Mouse (Mus musculus) midbrain, embryonic 13.5 days (tissue): Measurements from ENCODE around the gene Pa2g4. TPM values are rescaled to one million over a fixed set of nuclear protein-coding genes. Genes with fewer than 3 reads are reported as not detected.
A peak's percentile ranks its signal among the peaks of the same experiment; 100 is the strongest.

Source experiments
- ATAC-seq: fragments of 200-750 bp; cut with Nextera tagmentation; 2 replicates; pipeline ENCODE4 v1.8.0; 2017; ENCODE audit warnings: mild to moderate bottlenecking, moderate TSS enrichment, moderate library complexity
- H3K27ac ChIP-seq: fragments of 300-500 bp; sonication (generic); 2 replicates; pipeline ENCODE4 v1.5.1; 2015; ENCODE audit warnings: inconsistent platforms, mild to moderate bottlenecking, moderate library complexity
- H3K27me3 ChIP-seq: fragments of 300-500 bp; sonication (generic); 2 replicates; pipeline ENCODE4 v1.6.1; 2015; ENCODE audit warnings: mild to moderate bottlenecking, inconsistent platforms
- H3K36me3 ChIP-seq: fragments of 300-500 bp; sonication (generic); 2 replicates; pipeline ENCODE4 v1.6.1; 2015; ENCODE audit warnings: mild to moderate bottlenecking, inconsistent platforms
- H3K4me1 ChIP-seq: fragments of 300-500 bp; sonication (generic); replicated peaks from 2 replicates; pipeline ENCODE4 v1.6.1; 2015; ENCODE audit warnings: inconsistent platforms
- H3K4me2 ChIP-seq: fragments of 300-500 bp; sonication (generic); replicated peaks from 2 replicates; pipeline ENCODE4 v1.6.1; 2015; ENCODE audit warnings: moderate library complexity, mild to moderate bottlenecking, inconsistent platforms
- H3K4me3 ChIP-seq: fragments of 300-500 bp; sonication (generic); replicated peaks from 2 replicates; pipeline ENCODE4 v1.5.1; 2015; ENCODE audit warnings: mild to moderate bottlenecking, inconsistent platforms
- H3K9ac ChIP-seq: fragments of 300-500 bp; sonication (generic); replicated peaks from 2 replicates; pipeline ENCODE4 v1.6.1; 2015; ENCODE audit warnings: mild to moderate bottlenecking, inconsistent platforms
- H3K9me3 ChIP-seq: fragments of 300-500 bp; sonication (generic); 2 replicates; pipeline ENCODE4 v1.6.1; 2016; ENCODE audit warnings: mild to moderate bottlenecking, inconsistent platforms
- WGBS: fragments of 180-500 bp; shearing (Covaris S2); methylation state at CpG from one replicate; pipeline ENCODE4 v1.1.7; 2015; 5-methylcytosine and 5-hydroxymethylcytosine counted together
- polyA plus RNA-seq: library from polyadenylated mRNA; unstranded; fragments of >200 nt; fragmentation: Nextera tagmentation; extraction: Ambion mirVana; gene quantifications from 2 replicates; pipeline ENCODE4 v1.2.1, GENCODE M21; 2015

Pa2g4 gene
- polyA plus RNA-seq, 1 experiment from 2014 or later: 139 TPM

DNA sequence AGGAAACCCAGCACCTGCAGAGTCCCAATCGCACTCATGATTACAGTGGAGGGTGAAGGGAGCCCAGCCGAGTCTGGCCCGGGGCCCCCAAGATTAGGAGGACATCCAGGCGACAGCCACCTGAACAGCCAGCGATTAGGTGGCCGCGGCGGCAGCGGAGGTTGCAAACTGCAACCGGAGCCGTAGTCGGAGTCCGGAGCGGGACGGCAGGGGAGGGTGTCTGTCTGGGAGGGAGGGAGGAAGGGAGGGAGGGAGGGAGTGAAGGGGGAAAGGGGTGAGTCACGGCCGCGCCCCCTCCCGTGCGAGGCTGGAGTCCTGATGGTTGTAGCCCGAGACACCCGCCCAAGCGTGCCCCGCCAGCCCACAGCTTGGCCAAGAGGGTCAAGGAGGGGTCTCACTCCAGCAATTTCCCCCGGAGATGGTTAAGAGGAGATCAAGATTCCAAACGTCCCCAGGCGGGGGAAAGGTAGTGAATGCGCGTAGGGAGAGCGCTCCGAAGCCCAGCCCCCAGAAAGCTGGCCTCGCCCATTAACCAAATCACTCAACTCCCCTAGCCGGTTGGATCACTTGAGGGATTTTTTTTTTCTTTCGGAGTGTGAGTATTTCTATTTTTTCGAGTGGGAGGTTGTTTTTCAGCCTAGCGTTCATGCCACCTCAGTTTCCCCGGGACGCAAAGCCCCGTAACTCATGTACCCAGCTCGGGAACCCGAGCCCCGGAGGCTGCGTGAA is 23.8 kb upstream of the Pa2g4 start, which contains the start of gene Erbb3:
Gene Erbb3, minus strand, starts transcription at position 189 of the 729 bp plus-strand sequence.
- Histone ChIP-seq H3K4me3 (peak within 1 kb of the TSS; percentile 62), H3K4me2 (peak within 1 kb of the TSS; percentile 93), H3K9ac (peak within 1 kb of the TSS; percentile 62), H3K4me1 (peaks cover 18% of the 10 kb centered on the region), H3K27me3 (peaks cover 62% of the 10 kb centered on the region), H3K27ac (no peak within 1 kb of the TSS), H3K9me3 (no peaks in the 10 kb centered on the region), H3K36me3 (no peaks in the 10 kb centered on the region)
- under 1% methylated on average over 43 of the region's 43 CpGs for WGBS
- ATAC-seq: peak; percentile 43

GRCm38 (mm10) chr10:128588775-128589463 is 23.1 kb upstream of the Pa2g4 start:
- Histone ChIP-seq H3K36me3 (no peaks in the 10 kb centered on the region), H3K4me3 (peak overlapping the region; percentile 62), H3K4me1 (peaks cover 18% of the 10 kb centered on the region), H3K4me2 (peak overlapping the region; percentile 93), H3K9ac (peak overlapping the region; percentile 62; the same call in 1 of the 2 replicates), H3K9me3 (no peaks in the 10 kb centered on the region), H3K27me3 (peaks cover 69% of the 10 kb centered on the region), H3K27ac (no peak overlapping the region)
- WGBS: 2% methylated on average over 23 of the region's 23 CpGs
- peak; percentile 59; the same call in 1 of the 2 replicates for ATAC-seq

DNA sequence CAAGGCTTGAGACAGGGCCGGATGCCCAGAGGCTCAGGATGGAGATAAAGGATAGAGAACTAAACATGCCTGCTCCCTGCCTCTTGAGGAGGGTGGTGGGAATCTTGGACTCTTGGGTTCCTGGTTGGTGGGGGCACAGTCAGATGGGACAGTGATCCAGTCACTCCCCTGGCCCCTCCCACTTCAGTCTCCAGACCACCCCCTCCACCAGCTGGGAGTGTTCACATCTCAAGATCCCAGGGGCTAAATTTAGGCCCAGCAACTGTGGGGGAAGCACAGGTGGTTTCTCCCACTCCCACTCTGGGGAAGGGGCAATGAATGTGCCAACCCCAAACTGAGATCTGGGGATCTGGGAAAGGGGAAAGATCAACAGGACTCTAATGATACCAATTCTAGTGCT is 22.3 kb upstream of the Pa2g4 start:
- Histone ChIP-seq H3K4me3 (no peak overlapping the region), H3K27ac (no peak overlapping the region), H3K36me3 (no peaks in the 10 kb centered on the region), H3K4me1 (peaks cover 18% of the 10 kb centered on the region), H3K4me2 (no peak overlapping the region), H3K9me3 (no peaks in the 10 kb centered on the region), H3K27me3 (peaks cover 74% of the 10 kb centered on the region), H3K9ac (no peak overlapping the region)
- ATAC-seq: no peak
- WGBS: 38% methylated on average over 1 of the region's 1 CpGs

- Histone ChIP-seq H3K27ac (no peak overlapping the region), H3K4me2 (no peak overlapping the region), H3K4me1 (peaks cover 18% of the 10 kb centered on the region), H3K4me3 (no peak overlapping the region), H3K9ac (no peak overlapping the region), H3K36me3 (no peaks in the 10 kb centered on the region), H3K27me3 (peaks cover 74% of the 10 kb centered on the region), H3K9me3 (no peaks in the 10 kb centered on the region)
- no peak for ATAC-seq
- 61% methylated on average over 8 of the region's 8 CpGs for WGBS
Observed at GRCm38 (mm10) chr10:128587697-128588096, 21.9 kb upstream of the Pa2g4 start.

DNA sequence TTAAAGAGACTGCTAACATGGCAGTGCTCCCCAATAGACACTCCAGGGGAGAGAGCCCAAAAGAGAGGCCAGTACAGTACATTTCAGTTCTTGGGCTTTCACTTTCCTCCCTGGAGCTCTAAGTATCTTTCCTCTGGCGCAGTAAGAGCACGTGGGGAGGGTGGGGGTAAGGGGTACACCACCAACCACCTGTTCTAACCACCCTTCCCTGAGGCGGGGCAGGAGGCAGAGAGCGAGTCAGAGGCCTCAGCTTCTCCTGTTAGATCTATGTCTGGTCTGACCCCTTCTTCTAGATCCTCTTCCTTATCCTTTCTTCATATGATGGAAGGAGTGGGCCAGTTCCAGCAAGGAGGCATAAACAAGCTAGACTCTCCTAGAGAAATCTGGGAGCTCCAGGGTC is 21.3 kb upstream of the Pa2g4 start:
- WGBS: 47% methylated on average over 4 of the region's 4 CpGs
- H3K9me3 ChIP-seq: no peaks in the 10 kb centered on the region
- H3K4me1 ChIP-seq: peaks cover 18% of the 10 kb centered on the region
- H3K27me3 ChIP-seq: peaks cover 69% of the 10 kb centered on the region
- ATAC-seq: no peak
- no peaks in the 10 kb centered on the region for H3K36me3 ChIP-seq
- no peak overlapping the region for H3K27ac ChIP-seq
- no peak overlapping the region for H3K9ac ChIP-seq
- H3K4me2 ChIP-seq: no peak overlapping the region
- no peak overlapping the region for H3K4me3 ChIP-seq

DNA sequence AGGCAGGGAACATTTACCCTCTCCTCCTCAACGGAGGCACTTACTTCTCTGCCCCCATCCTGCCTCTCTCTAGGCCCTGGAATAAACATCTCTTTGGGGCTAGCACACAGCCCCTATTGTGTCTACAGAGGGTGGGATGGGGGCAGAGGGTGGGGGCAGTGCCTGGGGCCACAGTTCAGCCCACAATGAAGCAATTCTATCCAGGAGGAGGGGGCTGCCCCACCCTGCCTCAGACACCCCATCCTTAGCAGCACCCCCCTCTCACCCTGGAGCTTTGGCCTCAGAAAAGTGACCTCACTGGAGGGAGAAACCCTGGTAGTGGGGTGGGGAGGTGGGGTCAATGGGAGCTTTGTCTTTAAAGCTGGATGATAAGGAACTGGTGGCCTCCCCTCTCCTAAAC is 20.8 kb upstream of the Pa2g4 start:
- 4% methylated on average over 1 of the region's 1 CpGs for WGBS
- Histone ChIP-seq H3K27me3 (peaks cover 65% of the 10 kb centered on the region), H3K36me3 (no peaks in the 10 kb centered on the region)

DNA sequence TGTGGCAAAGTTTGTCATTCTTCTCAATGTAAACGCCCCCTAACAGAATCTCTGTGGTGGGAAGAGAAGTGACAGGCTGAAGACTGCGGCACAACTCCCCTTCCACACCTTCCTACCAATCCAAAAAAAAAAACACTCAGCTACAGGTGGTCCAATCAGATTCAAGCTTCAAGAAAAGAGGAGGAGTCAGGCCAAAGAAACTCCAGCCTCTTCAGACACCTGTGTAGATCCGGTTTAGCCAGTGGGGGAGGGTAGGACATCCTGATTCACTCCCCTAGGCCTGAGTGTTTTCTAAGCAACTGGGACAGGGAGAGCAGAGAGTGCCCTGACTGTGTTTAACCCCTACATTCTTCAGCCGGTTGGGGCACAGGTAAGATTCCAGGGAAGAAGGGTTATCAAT is 18.6 kb upstream of the Pa2g4 start:
- Histone ChIP-seq H3K27me3 (peaks cover 57% of the 10 kb centered on the region), H3K27ac (no peak overlapping the region), H3K4me2 (no peak overlapping the region), H3K4me1 (peaks cover 5% of the 10 kb centered on the region), H3K9ac (no peak overlapping the region), H3K4me3 (no peak overlapping the region), H3K9me3 (no peaks in the 10 kb centered on the region), H3K36me3 (no peaks in the 10 kb centered on the region)
- WGBS: 17% methylated on average over 4 of the region's 4 CpGs
- no peak for ATAC-seq

More for the DNA sequence above, 20.8 kb upstream of the Pa2g4 start:
- Histone ChIP-seq H3K9ac (no peak overlapping the region), H3K9me3 (no peaks in the 10 kb centered on the region), H3K4me3 (no peak overlapping the region), H3K4me2 (no peak overlapping the region), H3K27ac (no peak overlapping the region), H3K4me1 (peaks cover 18% of the 10 kb centered on the region)
- ATAC-seq: no peak

GRCm38 (mm10) chr10:128583644-128584043 is 17.9 kb upstream of the Pa2g4 start:
- no peak overlapping the region for H3K27ac ChIP-seq
- WGBS: 18% methylated on average over 7 of the region's 7 CpGs
- H3K4me3 ChIP-seq: no peak overlapping the region
- H3K9me3 ChIP-seq: no peaks in the 10 kb centered on the region
- H3K27me3 ChIP-seq: peaks cover 50% of the 10 kb centered on the region
- H3K4me2 ChIP-seq: no peak overlapping the region
- no peak overlapping the region for H3K9ac ChIP-seq
- H3K4me1 ChIP-seq: no peaks in the 10 kb centered on the region
- no peaks in the 10 kb centered on the region for H3K36me3 ChIP-seq
- ATAC-seq: no peak

- Histone ChIP-seq H3K27me3 (peaks cover 13% of the 10 kb centered on the region), H3K4me2 (no peak overlapping the region), H3K9me3 (no peaks in the 10 kb centered on the region), H3K4me1 (no peaks in the 10 kb centered on the region), H3K9ac (no peak overlapping the region), H3K36me3 (no peaks in the 10 kb centered on the region), H3K4me3 (no peak overlapping the region), H3K27ac (no peak overlapping the region)
- ATAC-seq: no peak
- 85% methylated on average over 4 of the region's 4 CpGs for WGBS
Observed at GRCm38 (mm10) chr10:128579731-128580130, 13.9 kb upstream of the Pa2g4 start.

DNA sequence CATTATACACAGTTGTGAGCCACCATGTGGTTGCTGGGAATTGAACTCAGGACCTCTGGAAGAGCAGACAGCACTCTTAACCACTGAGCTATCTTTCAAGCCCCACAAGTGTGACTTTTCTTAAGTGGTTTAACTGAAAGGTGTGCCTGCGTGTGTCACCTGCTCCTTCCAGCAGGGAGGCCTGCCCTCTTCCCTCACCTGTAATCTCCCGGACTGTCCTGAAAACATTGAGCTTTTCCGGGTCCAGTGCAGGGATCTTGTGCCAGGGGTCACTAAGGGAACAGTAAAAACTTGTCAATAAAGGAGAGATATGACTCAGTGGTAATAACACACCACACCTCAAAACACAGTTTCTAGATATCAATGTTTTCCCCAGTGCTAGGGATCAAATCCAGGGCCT is 13.5 kb upstream of the Pa2g4 start:
- Histone ChIP-seq H3K27me3 (peaks cover 8% of the 10 kb centered on the region), H3K9ac (no peak overlapping the region), H3K4me1 (no peaks in the 10 kb centered on the region), H3K4me2 (no peak overlapping the region), H3K27ac (no peak overlapping the region), H3K36me3 (no peaks in the 10 kb centered on the region), H3K4me3 (no peak overlapping the region), H3K9me3 (no peaks in the 10 kb centered on the region)
- WGBS: 86% methylated on average over 3 of the region's 3 CpGs
- no peak for ATAC-seq

DNA sequence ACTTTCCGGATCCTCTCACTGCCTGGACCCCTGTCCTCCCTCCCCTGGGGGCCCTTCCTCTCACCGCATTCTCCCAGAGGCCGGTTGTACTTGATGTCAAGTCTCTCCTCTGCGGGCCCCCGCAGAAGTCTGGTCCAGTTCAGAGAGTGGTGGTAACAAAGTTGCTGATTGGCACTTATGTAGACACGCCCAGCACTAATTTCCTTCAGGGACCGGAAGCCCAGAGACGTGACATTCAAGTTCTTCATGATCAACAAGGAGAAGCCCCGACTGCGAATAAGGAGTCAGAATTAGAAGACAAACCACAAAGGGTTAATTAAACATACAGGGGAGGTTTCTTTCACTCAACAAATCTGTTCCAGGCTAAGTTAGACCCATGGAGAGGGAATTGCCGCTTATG is 12.5 kb upstream of the Pa2g4 start:
- Histone ChIP-seq H3K9me3 (no peaks in the 10 kb centered on the region), H3K36me3 (no peaks in the 10 kb centered on the region), H3K4me3 (no peak overlapping the region), H3K4me2 (no peak overlapping the region), H3K27me3 (no peaks in the 10 kb centered on the region), H3K9ac (no peak overlapping the region), H3K27ac (no peak overlapping the region), H3K4me1 (no peaks in the 10 kb centered on the region)
- 78% methylated on average over 11 of the region's 11 CpGs for whole genome bisulfite sequencing
- ATAC-seq: no peak

GRCm38 (mm10) chr10:128575063-128575462 is 9.3 kb upstream of the Pa2g4 start:
- H3K4me2 ChIP-seq: no peak overlapping the region
- WGBS: 98% methylated on average over 2 of the region's 2 CpGs

More at GRCm38 (mm10) chr10:128575063-128575462, 9.3 kb upstream of the Pa2g4 start:
- Histone ChIP-seq H3K4me1 (no peaks in the 10 kb centered on the region), H3K36me3 (no peaks in the 10 kb centered on the region), H3K9ac (no peak overlapping the region), H3K27me3 (no peaks in the 10 kb centered on the region), H3K27ac (no peak overlapping the region), H3K9me3 (no peaks in the 10 kb centered on the region), H3K4me3 (no peak overlapping the region)
- ATAC-seq: no peak
